Mouse (Mus musculus): ENCODE results near the gene Ksr1.

DNA sequence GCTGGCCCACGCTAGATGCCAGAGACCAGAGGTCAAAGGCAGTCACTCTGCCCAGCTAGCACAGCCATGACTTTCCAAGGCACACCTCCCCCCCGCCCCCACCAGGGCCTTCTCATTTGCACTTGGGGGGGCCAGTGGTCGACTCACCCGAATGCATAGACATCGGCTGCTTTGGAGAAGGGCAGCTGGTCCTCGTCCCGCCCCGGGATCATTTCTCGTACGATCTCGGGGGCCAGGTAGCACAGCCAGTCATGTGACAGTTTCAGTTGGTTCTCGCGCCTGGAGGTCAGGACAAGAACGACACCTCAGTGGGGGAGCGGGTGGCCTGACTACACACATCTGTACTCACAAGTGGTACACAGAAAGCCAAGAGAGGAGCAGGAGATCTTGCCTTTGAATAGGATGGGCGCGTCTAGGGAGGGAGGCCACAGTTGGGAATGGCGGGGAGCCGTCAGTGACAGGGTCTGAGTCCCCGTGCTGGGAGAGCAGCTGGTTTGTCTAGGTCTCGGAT, 125.6 kb downstream of the Ksr1 start:
- TF ChIP-seq CTCF (conservative IDR thresholded peaks at IDR 0.05 in 1 of 2, IDR thresholded peaks at IDR 0.05 in 1 of 2; ENCODE audit: low read depth in 2 of 2, low read length in 2 of 2) (no peak), MAZ (IDR thresholded peaks at IDR 0.05; ENCODE audit: low read depth, low read length) (no peak), TCF12 (IDR thresholded peaks at IDR 0.05; ENCODE audit: low read depth, low read length) (no peak), NRF1 (IDR thresholded peaks at IDR 0.05; ENCODE audit: low read depth, low read length) (no peak), BHLHE40 (IDR thresholded peaks at IDR 0.05; ENCODE audit: low read depth, low read length) (no peak), POLR2A (IDR thresholded peaks at IDR 0.05; ENCODE audit: low read depth, low read length) (no peak), RCOR1 (conservative IDR thresholded peaks at IDR 0.05; ENCODE audit: low read depth, low read length) (no peak), NELFE (IDR thresholded peaks at IDR 0.05; ENCODE audit: low read depth, low read length) (no peak), ELF1 (IDR thresholded peaks at IDR 0.05; ENCODE audit: low read depth, low read length) (no peak), MAFK (IDR thresholded peaks at IDR 0.05; ENCODE audit: insufficient replicate concordance, low read length) (no peak), JUN (IDR thresholded peaks at IDR 0.05; ENCODE audit: insufficient read depth, low read depth, low read length) (no peak), ZMIZ1 (IDR thresholded peaks at IDR 0.05; ENCODE audit: low read depth, low read length) (no peak), KAT2A (IDR thresholded peaks at IDR 0.05; ENCODE audit: insufficient replicate concordance, low read length) (no peak)
